Mouse (Mus musculus): ENCODE data around the gene Vps13d.

Gene Vps13d

DNA sequence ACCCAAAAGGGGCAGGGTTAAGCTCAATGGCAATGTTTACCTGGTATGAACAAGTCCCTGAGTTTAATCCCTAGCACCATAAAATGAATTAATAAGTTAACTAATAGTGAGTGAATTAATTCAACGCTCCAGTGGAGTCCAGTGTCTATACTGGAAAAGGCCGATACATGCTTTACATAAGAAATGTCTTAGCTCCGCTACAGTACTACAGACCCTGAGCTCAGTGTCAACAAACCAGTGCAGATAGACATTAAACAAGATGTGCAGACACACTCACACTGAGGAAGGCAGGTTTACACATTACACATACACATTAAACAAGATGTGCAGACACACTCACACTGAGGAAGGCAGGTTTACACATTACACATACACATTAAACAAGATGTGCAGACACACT lies 29.3 kb downstream of the Vps13d start:
- in situ Hi-C loops (cut with MboI; ENCODE audit: unreplicated experiment in 2 of 2), result loop anchor here (10.0 to 25.0 kb wide), 6 partner anchors 322 to 1753 kb away; partner anchors contain the start of genes Gm13124 (in 2 of the 2), 1700012P22Rik (in 1 of the 2) and Pramef8 (in 1 of the 2)

DNA sequence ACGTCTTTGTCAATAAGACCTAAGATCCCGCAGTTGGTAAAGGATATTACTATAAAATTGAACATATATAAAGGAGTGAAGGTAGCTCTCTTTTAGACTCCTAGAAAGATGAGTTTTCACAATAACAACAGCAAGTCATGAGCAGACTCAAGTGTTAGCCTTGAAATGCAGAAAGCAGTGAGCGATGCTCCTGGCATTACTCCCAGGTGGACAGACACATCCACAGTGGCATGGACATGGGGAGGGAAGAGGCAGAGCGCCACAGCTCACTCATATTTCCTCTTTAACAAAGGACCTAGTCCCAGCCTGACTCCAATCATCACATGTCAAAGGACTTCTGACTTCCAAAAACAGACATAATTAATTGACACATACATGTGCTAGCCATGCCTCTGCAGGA lies 30.7 kb downstream of the Vps13d start:
- in situ Hi-C loops (cut with MboI; ENCODE audit: unreplicated experiment in 2 of 2), result loop anchor here (5.0 to 25.0 kb wide), 7 partner anchors 323 to 1752 kb away; partner anchors contain the start of genes Gm13124 (in 2 of the 2), 1700012P22Rik (in 1 of the 2) and Pramef8 (in 1 of the 2)

DNA sequence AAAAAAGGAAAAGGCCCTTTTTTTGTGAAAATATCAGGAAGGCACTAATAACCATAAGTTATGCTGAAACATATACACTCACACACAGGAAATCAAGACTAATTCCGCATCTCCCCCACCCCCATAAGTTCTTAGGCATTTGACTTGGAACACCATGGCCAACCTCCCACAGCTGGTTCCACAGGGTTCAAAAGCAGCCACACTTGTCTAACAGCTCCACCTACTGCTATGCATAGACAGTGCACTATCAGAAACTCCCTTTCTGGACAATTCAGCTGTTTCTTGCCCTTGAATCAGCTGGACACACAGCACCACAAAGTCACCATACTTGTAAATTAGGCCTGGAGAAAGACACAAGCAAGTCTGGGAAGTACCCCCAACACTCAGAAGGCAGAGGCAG lies 33.6 kb downstream of the Vps13d start:
- in situ Hi-C loops (cut with MboI; ENCODE audit: unreplicated experiment in 2 of 2), result loop anchor here (5.0 to 25.0 kb wide), 7 partner anchors 326 to 1749 kb away; partner anchors contain the start of genes Gm13124 (in 2 of the 2), 1700012P22Rik (in 1 of the 2) and Pramef8 (in 1 of the 2)

DNA sequence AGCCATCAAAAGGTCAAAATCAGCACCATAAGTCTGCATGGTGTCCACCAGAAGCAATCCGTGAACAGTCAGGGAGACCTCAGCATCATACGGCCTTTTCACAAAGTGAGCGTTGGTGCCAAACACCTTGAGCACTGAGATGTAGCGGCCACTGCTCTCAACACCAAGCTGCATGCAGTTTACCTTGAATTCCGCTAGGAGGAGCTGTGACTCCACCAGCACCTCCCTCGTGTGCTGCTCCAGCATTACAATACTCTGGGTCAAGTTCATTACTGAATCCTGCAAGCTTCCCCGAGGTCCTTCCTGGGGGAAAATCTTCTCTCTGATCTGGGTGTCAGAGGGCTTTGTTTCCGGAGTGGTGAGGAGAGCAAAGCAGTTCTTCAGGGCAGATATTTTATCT lies 38.8 kb downstream of the Vps13d start:
- in situ Hi-C loops (cut with MboI; ENCODE audit: unreplicated experiment in 2 of 2), result loop anchor here (5.0 to 25.0 kb wide), 7 partner anchors 131 to 1744 kb away; partner anchors contain the start of genes 1700012P22Rik (in 1 of the 2), Dhrs3 (in 1 of the 2), Gm13124 (in 1 of the 2) and Pramef8 (in 1 of the 2)

DNA sequence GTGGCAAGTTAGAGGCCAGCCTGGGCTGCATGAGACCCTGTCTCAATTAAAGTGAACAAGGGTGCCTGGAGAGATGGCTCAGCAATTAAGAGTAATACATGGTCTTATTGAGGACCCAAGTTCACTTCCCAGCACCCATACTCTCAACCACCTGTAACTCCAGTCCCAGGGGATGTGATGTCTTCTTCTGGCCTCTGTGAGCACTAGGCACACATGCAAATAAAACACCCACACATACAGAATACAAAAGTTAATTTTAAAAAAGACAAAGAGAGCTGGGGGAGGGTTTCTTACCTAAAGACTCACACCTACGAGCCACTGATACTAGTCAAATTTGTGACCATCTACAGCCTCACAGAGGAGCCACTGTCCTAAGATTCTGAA lies 43.7 kb downstream of the Vps13d start:
- in situ Hi-C loops (cut with MboI; ENCODE audit: unreplicated experiment in 2 of 2), result loop anchor here (10.0 to 25.0 kb wide), 5 partner anchors 266 to 1739 kb away; partner anchors contain the start of genes 1700012P22Rik (in 1 of the 2), Gm13124 (in 1 of the 2) and Pramef8 (in 1 of the 2)

DNA sequence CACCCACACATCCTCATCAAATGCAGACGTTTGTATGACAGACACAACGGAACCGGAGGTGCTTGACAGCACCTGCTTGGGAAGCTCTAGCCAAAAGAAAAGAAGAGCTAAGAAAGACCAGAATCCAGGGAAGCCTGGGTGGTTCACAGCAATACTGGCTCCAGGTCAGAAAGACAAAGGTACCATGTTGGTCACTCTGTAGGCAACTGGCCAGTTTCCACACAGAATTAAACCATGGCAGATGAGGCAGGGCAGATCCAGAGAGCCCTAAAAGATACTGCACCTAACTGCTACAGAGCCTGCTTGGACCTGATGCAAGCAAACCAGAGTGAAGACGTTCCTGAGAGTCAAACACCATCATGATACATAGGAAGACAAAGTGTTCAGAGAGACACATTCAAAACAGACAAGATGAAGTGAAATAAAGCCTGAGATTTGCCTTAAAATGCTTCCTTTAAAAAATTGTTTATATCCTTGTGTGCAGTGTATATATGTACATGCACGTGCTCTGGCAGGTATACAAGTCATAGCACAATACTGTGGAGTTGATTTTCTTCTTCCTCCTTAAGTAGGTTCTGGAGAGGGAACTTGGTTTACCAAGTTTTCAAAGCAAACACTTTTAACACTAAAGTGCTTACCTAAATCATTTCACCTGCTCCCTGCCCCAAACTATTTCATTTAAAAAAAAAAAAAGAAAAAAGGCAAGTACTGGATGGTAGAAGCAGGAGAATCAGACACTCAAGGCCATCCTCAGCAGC lies 44.3 kb downstream of the Vps13d start:
- in situ Hi-C loops (cut with MboI; ENCODE audit: unreplicated experiment in 2 of 2), result loop anchor here (10.0 to 25.0 kb wide), 5 partner anchors 266 to 1738 kb away; partner anchors contain the start of genes 1700012P22Rik (in 1 of the 2), Gm13124 (in 1 of the 2) and Pramef8 (in 1 of the 2)

DNA sequence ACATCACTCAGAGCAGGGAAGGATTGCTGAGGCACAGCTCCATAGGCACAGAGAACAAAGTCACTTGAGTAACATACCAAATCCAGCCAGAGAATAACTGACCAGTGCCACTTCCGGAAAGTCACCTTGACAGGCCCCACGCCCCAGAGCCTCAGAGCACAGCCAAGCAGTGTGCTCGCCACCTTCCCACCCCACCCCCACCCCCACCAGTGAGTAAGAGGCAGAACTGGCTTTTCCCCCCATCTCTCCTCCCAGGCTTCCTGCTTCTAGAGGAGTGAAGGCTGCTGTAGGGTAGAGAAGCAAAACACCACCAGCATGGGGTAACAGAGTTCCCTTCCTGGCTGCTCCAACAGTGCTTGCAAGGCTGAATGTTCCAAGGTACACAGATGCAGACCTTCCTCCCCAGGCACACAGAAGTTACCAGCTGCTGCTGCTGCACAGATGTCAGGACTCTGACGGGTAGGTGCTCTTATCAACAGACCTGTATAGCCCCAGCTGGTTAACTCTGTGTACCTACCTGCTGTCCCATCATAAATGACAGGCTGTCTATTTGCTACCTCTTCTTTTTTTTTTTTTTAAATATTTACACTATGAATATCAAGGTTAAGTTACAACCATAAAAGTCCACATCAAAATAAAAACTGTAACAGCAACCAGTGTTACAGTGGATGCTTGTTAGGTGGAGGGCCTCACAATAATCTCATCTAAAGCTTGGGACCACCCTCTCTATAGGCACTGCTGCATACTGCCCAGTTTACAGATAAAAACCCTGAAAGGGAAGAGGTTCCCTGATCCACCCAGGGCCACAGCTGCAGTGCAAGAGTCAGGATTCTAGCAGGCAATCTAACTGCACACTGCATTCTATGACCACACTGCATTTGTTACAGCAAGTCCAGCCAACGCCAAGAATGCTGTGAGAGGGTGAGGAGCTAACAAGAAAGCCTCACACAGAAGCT lies 47.5 kb downstream of the Vps13d start:
- in situ Hi-C loops (cut with MboI; ENCODE audit: unreplicated experiment in 2 of 2), result no loop called here

DNA sequence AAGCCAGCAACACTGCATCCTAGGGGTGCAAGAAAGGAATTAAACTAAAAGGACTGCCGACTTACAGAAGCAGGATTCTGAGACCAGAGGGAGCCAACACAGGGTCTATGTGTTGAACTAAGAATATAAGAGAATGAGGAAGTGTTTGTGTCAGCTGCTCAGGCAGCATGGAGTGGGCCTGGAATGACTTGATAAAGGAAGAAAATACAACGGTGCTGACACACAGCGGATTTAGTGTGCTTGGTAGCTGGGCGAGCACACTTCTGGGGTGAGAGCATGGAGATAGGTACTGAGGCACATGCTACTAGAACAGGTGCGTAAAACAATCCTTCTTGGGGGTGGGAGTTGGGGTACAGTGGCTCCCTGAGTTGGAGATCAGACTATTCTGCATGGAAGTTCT lies 51.3 kb downstream of the Vps13d start:
- in situ Hi-C loops (cut with MboI; ENCODE audit: unreplicated experiment in 2 of 2), result no loop called here

DNA sequence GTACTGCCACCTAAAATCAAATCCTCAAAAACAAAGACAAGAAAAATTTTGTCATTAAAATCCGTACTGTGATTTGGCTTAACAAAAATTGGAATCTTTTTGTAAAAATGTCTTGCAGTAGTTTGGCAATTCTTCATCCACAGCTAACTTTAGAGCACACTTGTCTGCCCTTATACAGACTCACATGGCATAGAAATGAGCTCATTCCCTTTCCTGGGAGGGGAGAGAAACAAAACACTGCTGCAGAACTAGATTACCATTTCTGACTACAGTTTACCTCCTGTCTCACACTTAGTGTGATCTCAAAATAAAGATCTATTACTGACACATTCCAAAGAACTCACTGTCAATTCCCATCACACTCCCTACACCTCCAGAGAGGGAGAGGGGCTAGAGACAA lies 58.1 kb downstream of the Vps13d start:
- in situ Hi-C loops (cut with MboI; ENCODE audit: unreplicated experiment in 2 of 2), result no loop called here

DNA sequence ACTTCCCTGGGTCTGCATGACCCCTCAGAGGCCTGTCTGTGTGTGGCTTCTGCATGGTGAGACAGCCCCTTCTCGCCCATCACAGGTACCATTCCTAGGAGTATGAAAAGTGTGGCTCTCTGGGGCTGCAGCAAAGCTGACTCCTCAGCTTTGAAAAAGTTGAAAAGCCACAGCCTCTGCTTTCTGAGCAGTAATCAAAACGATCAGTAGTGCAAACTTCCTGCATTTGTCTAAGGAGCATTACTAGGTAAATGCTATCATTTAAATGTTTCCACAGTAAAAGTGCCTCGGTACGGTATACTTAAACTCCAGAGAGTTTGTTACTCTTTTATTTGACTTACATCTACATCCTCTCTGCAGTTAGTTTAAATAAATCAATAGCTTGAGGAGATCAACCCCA lies 59.3 kb downstream of the Vps13d start:
- in situ Hi-C loops (cut with MboI; ENCODE audit: unreplicated experiment in 2 of 2), result no loop called here

DNA sequence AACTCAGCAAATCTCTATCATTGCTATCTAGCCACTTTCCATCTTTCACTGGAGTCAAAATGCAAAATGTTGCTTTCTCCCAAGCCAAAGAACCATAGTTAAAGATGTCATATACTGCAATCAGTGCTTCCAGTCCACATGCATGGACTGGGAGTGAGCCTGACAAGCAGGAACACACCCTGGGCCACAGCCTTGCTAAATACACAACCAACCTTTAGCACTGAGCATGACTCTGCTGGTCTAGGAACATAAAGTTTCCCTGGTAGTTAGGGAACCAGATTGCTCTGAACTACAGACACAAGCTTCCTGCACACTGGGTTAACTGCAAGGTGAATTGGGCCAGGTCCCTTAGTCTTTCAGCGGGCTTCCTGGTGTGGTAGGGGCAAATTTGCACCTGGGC lies 64.0 kb downstream of the Vps13d start:
- in situ Hi-C loops (cut with MboI; ENCODE audit: unreplicated experiment in 2 of 2), result no loop called here

DNA sequence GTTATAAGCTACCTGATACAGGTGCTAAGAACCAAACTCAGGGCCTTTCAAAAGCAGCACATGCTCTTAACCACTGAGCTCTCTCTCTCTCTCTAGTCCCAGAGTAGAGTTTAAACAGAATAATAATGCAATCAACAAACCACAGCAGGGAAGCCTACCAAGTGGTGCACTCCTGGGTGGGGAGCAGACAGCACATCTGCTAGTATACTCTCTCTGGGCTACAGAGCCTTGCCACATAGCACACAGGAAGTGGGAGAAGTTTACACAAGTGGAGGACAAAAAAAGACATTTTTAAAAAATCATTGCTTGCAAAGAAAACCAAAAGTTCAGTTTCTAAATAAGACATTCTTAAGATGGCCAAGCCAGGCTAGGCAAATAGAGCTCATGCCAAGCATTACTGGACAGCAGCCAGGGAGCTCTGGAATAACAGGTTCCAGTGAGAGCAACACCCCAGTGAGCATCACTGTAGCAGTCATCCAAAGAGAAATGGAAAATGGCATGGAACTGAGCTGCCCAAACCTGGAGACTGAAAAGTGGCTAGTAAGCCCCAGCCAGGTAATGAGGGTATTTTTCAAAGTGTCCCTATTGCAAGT lies 64.8 kb downstream of the Vps13d start:
- in situ Hi-C loops (cut with MboI; ENCODE audit: unreplicated experiment in 2 of 2), result no loop called here

DNA sequence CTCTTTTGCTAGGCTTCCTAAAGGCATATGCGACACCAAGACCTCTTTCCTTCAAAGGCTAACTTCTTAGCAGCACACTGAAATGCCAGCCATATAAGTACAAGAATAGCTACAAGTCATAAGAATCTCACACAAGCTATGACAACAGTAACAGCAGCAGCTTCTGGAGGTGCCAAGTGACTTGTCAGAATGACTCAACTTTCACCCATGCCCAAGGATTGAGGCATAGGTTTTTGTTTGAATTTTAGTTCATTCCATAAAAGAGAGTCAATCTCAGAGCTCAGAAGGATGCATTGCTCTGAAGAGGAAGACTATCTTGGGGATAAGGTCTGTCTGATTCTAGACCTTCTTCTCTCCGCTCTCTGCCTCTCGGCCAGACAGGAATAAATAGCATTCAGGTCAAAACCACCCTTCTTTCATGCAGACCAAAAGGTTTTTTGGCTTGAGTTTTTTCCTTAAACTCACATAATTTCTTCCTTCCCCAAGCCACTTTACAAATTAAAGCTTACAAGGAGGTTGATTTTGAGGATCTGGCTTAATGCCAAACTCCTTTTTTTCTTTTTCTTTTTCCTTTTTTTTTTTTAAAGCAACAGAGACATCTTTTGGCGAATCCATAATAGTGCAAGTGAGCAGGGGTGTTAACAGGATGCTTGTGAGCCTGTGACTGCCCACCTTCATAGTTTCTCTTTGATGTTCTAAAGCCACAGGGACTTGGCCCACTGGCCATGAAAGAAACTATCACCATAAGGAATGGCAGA lies 69.2 kb downstream of the Vps13d start:
- in situ Hi-C loops (cut with MboI; ENCODE audit: unreplicated experiment in 2 of 2), result no loop called here

DNA sequence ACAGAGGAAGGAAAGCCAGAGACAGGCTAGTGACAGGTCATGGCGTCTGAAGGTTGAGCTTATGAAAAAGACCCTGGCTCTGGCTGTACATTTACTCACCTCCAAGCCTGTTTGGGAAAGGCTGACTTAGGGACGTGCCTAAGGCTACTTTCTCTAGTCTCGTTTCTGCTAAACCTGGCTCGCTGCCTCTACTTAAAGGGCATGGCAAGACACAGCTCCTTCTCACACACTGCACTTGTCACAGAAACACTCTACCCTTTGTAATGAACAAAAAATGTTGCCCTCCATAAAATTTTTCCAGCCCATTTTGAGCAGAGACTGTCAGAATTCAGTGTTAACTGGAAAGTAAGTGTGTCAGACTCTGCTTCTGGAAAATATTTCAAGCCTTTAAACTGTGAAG lies 70.4 kb downstream of the Vps13d start:
- in situ Hi-C loops (cut with MboI; ENCODE audit: unreplicated experiment in 2 of 2), result no loop called here

DNA sequence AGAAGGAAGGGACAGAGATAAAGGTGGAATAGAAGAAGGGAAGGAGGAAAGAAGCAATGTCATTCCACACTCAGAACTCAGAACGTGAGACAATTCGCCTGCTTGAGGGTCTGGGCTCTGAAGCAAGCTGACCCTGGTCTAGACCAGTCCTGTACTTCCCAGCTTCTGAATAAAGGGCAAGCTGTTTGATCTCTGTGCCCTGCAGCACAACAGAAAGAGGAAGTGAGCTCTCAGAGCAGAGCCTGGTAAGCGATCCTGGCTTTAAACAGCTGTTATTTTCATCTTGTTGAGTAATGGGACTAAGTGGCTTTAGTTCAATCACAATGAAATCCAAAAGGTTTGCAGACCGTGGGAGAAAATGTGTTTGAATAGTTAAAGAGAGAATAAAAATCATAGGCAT lies 83.2 kb downstream of the Vps13d start:
- in situ Hi-C loops (cut with MboI; ENCODE audit: unreplicated experiment in 2 of 2), result loop anchor here in 1 of 2 experiments (5.0 kb wide), 1 partner anchor 219 kb away; the partner anchor contains the start of gene Dhrs3

DNA sequence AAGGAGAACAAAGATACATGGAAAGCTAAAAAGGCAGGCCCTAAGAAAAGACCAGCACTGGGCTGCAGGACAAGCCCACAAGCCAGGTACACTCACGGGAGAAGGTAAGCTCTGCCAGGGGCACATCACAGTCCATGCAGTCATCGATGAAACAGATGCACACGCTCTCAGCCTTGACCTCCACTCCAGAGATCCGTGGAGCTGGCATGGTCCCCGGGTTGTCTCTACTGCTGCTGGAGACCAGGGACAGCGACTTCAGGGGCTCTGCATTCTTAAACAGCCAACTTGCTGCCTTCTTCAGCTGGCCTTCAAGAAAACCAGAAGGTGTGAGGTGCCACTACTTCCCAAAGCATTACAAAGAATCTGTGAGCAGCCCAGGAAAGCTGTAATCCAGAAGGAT lies 84.1 kb downstream of the Vps13d start:
- in situ Hi-C loops (cut with MboI; ENCODE audit: unreplicated experiment in 2 of 2), result loop anchor here in 1 of 2 experiments (5.0 kb wide), 1 partner anchor 218 kb away; the partner anchor contains the start of gene Dhrs3

DNA sequence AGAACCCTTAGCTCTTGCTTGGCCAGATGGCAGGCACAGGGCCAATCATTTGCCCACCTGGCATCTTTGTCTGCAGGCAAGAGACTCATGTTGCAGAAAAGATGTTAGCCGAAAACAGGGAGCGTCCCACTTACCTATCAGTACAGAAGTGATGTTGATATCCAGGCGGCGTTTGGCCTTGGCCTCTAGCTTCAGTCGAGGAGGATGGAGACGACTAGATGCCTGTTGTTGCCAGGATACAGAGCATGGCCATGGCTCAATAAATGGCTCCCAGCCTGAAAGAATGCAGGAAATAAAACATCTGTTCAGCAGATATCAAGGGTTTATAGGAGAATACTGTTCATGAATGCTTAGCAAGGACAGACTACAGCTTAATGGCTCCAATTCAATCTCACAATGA lies 88.0 kb downstream of the Vps13d start:
- in situ Hi-C loops (cut with MboI; ENCODE audit: unreplicated experiment in 2 of 2), result loop anchor here in 1 of 2 experiments (10.0 kb wide), 1 partner anchor 52 kb away; no protein-coding TSS in a partner anchor

DNA sequence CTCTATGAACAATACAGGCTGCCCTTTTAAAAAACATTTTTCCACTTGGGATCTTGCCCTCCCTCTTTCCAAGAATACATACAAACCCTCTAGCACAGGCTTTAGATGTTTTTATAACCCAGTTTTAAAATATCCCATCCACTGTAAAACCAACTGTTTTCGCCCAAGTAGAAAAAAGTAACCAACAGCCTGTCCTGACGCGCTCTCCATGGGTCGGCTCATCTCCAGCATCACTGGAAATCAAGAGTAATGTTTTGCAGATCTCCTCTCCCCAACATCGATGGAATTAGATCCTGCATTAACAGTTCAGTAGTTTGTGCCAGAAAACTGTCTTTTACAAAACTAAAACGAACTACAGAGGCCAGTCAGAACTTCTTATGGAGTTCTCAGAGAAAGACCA lies 89.5 kb downstream of the Vps13d start:
- in situ Hi-C loops (cut with MboI; ENCODE audit: unreplicated experiment in 2 of 2), result loop anchor here in 1 of 2 experiments (10.0 kb wide), 1 partner anchor 51 kb away; no protein-coding TSS in a partner anchor

DNA sequence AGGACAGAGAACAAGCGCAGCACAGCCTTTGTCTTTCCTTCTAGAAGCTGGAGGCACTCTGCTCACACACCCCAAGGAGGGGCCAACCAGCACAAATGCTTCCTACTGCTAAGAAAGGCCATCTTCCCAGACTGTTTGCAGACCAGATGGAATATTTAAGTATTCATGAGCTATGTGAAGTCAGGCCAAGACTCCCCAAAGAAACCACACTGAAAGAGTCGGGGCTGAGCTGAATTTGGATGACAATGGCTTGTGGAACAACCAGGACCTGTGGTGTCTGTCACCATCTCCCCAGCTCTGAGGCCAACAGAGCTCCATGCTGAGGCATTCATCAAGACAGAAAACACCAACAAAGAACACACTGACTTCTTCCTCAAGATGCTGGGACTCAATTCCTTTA lies 89.9 kb downstream of the Vps13d start:
- in situ Hi-C loops (cut with MboI; ENCODE audit: unreplicated experiment in 2 of 2), result loop anchor here in 1 of 2 experiments (10.0 kb wide), 1 partner anchor 50 kb away; no protein-coding TSS in a partner anchor
